Mouse (Mus musculus): ENCODE measurements at regions not wholly inside any gene's neighbourhood (a gene's known extent, or its start where the extent isn't known, plus 50 kb on each side); places are given as distances from the start of the nearest gene placed in this dataset.

- Histone ChIP-seq H3K27me3 (ENCODE audit: control insufficient read depth, insufficient read depth, low read length, poor library complexity, severe bottlenecking) (no peaks in the 10 kb centered on the region), H3K36me3 (ENCODE audit: control insufficient read depth, insufficient read depth, low read length, poor library complexity, severe bottlenecking) (no peaks in the 10 kb centered on the region)
- no peak for DNase-seq (ENCODE audit: low read depth, low spot score)
Measured at GRCm38 (mm10) chr4:62828963-62829362, 136.4 kb upstream of the Zfp618 start.

- H3K27me3 ChIP-seq (ENCODE audit: control insufficient read depth, insufficient read depth, low read length, poor library complexity, severe bottlenecking) = no peaks in the 10 kb centered on the region
- no peaks in the 10 kb centered on the region for H3K36me3 ChIP-seq (ENCODE audit: control insufficient read depth, insufficient read depth, low read length, poor library complexity, severe bottlenecking)
- no peak for DNase-seq (ENCODE audit: low read depth, low spot score)
Measured at GRCm38 (mm10) chr4:62833944-62834343, 131.4 kb upstream of the Zfp618 start.

- no peak for DNase-seq (ENCODE audit: low read depth, low spot score)
- Histone ChIP-seq H3K27me3 (ENCODE audit: control insufficient read depth, insufficient read depth, low read length, poor library complexity, severe bottlenecking) (no peaks in the 10 kb centered on the region), H3K36me3 (ENCODE audit: control insufficient read depth, insufficient read depth, low read length, poor library complexity, severe bottlenecking) (no peaks in the 10 kb centered on the region)
Measured at GRCm38 (mm10) chr4:62836875-62837274, 128.5 kb upstream of the Zfp618 start.

- Histone ChIP-seq H3K36me3 (ENCODE audit: control insufficient read depth, insufficient read depth, low read length, poor library complexity, severe bottlenecking) (no peaks in the 10 kb centered on the region), H3K27me3 (ENCODE audit: control insufficient read depth, insufficient read depth, low read length, poor library complexity, severe bottlenecking) (no peaks in the 10 kb centered on the region)
- no peak for DNase-seq (ENCODE audit: low read depth, low spot score)
Measured at GRCm38 (mm10) chr4:62850526-62850925, 114.8 kb upstream of the Zfp618 start.

GRCm38 (mm10) chr4:62853335-62853734, 112.0 kb upstream of the Zfp618 start:
- peak; percentile 3 for DNase-seq (ENCODE audit: low read depth, low spot score)
- Histone ChIP-seq H3K36me3 (ENCODE audit: control insufficient read depth, insufficient read depth, low read length, poor library complexity, severe bottlenecking) (no peaks in the 10 kb centered on the region), H3K27me3 (ENCODE audit: control insufficient read depth, insufficient read depth, low read length, poor library complexity, severe bottlenecking) (no peaks in the 10 kb centered on the region)

GRCm38 (mm10) chr4:62856406-62856805, 109.0 kb upstream of the Zfp618 start:
- no peaks in the 10 kb centered on the region for H3K36me3 ChIP-seq (ENCODE audit: control insufficient read depth, insufficient read depth, low read length, poor library complexity, severe bottlenecking)
- H3K27me3 ChIP-seq (ENCODE audit: control insufficient read depth, insufficient read depth, low read length, poor library complexity, severe bottlenecking) = no peaks in the 10 kb centered on the region
- DNase-seq (ENCODE audit: low read depth, low spot score) = no peak

- DNase-seq (ENCODE audit: low read depth, low spot score) = no peak
- Histone ChIP-seq H3K36me3 (ENCODE audit: control insufficient read depth, insufficient read depth, low read length, poor library complexity, severe bottlenecking) (no peaks in the 10 kb centered on the region), H3K27me3 (ENCODE audit: control insufficient read depth, insufficient read depth, low read length, poor library complexity, severe bottlenecking) (no peaks in the 10 kb centered on the region)
Measured at GRCm38 (mm10) chr4:62862756-62863155, 102.6 kb upstream of the Zfp618 start.

DNA sequence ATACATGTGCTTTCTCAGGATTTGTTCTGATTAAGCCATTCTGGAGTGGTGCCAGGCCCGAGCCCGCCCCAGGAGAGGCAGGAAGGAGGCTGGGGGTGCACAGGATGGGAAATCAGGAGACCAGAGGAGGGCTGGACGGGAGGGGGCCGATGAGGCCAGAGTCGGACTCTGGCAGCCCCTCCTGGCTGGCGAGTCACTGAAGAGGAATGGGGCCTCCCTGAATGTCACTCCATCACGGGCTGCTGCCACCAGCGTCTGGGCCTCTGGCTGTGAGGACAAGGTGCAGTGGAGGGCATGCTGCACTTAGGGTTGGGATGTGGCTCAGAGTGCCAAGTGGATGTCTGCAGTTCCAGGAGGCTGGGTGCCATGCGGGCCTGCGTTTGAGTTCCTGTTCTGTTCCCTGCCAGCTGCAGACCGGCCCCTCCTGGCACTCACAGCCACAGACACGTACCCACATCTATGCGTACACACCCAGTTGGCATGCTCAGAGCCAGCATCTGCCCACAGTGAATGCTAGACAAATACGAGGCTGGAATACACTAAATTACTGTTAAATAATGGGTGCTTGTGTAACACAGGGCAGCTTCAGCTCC, 94.9 kb upstream of the Zfp618 start:
- Histone ChIP-seq H3K36me3 (ENCODE audit: control insufficient read depth, insufficient read depth, low read length, poor library complexity, severe bottlenecking) (no peaks in the 10 kb centered on the region), H3K27me3 (ENCODE audit: control insufficient read depth, insufficient read depth, low read length, poor library complexity, severe bottlenecking) (no peaks in the 10 kb centered on the region)
- no peak for DNase-seq (ENCODE audit: low read depth, low spot score)

- DNase-seq (ENCODE audit: low read depth, low spot score) = no peak
- Histone ChIP-seq H3K36me3 (ENCODE audit: control insufficient read depth, insufficient read depth, low read length, poor library complexity, severe bottlenecking) (no peaks in the 10 kb centered on the region), H3K27me3 (ENCODE audit: control insufficient read depth, insufficient read depth, low read length, poor library complexity, severe bottlenecking) (no peaks in the 10 kb centered on the region)
Measured at GRCm38 (mm10) chr4:62872562-62872961, 92.8 kb upstream of the Zfp618 start.

DNA sequence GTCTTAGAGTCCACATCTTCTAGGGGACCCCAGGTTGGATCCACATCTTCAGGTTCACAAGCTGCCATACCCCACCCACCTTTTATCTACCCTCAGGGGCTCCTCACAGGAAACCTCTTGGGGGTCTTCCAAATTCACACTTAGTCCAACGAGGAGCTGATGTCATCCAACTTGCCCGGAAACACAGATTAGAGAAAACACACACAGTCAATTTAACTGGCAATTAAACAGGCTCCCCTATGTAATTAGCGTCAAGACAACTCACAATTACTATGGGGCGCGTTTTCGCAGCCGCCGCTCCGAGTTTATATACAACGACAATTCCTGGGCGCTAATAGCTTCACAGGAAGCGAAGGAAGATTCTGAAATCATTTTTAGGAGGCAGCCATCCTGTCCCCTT, 91.4 kb upstream of the Zfp618 start:
- Histone ChIP-seq H3K36me3 (ENCODE audit: control insufficient read depth, insufficient read depth, low read length, poor library complexity, severe bottlenecking) (no peaks in the 10 kb centered on the region), H3K27me3 (ENCODE audit: control insufficient read depth, insufficient read depth, low read length, poor library complexity, severe bottlenecking) (no peaks in the 10 kb centered on the region)
- no peak for DNase-seq (ENCODE audit: low read depth, low spot score)

DNA sequence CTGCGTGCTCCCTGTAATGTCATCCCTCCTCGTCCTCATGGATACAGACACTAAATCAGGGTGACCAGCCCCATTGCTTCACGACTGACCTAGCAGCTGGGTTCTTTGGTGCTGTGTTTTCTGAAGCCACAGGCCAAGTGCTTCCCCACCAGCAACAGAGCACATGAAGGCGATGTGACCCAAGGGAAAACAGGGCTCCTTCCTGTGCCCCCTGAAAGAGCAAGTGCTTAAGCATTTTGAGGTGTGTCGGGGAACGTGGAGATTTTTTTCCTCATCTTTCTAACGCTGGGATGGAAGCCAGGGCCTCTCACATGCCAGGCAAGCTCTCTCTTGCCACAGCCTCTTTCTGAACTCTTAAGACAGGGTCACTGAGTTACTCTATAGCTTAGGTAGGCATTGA, 87.3 kb upstream of the Zfp618 start:
- Histone ChIP-seq H3K27me3 (ENCODE audit: control insufficient read depth, insufficient read depth, low read length, poor library complexity, severe bottlenecking) (no peaks in the 10 kb centered on the region), H3K36me3 (ENCODE audit: control insufficient read depth, insufficient read depth, low read length, poor library complexity, severe bottlenecking) (no peaks in the 10 kb centered on the region)
- no peak for DNase-seq (ENCODE audit: low read depth, low spot score)

DNA sequence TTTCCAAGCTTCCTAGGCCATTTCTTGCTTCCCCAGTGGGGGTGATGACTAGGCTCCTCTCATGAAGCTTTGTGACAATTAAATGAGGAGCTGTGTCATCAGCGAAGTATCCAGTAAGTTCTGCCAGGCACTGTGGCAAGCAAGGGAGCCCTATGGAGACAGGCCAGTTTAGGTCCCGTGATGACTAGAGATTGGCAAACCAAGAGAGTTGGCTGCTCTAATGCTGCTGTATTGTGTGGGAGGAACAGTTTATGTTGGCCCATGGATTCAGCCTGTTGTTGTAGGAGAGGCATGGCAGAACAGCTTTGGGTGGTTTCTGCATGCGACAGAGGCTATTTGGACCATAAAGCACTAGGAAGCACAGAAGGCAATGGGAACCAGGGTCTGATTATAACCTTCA, 86.4 kb upstream of the Zfp618 start:
- DNase-seq (ENCODE audit: low read depth, low spot score) = no peak

GRCm38 (mm10) chr4:62881824-62882223, 83.5 kb upstream of the Zfp618 start:
- H3K27me3 ChIP-seq (ENCODE audit: control insufficient read depth, insufficient read depth, low read length, poor library complexity, severe bottlenecking) = no peaks in the 10 kb centered on the region
- no peaks in the 10 kb centered on the region for H3K36me3 ChIP-seq (ENCODE audit: control insufficient read depth, insufficient read depth, low read length, poor library complexity, severe bottlenecking)
- no peak for DNase-seq (ENCODE audit: low read depth, low spot score)

More for the DNA sequence above, 86.4 kb upstream of the Zfp618 start:
- Histone ChIP-seq H3K36me3 (ENCODE audit: control insufficient read depth, insufficient read depth, low read length, poor library complexity, severe bottlenecking) (no peaks in the 10 kb centered on the region), H3K27me3 (ENCODE audit: control insufficient read depth, insufficient read depth, low read length, poor library complexity, severe bottlenecking) (no peaks in the 10 kb centered on the region)

- no peak for DNase-seq (ENCODE audit: low read depth, low spot score)
- no peaks in the 10 kb centered on the region for H3K27me3 ChIP-seq (ENCODE audit: control insufficient read depth, insufficient read depth, low read length, poor library complexity, severe bottlenecking)
Measured at GRCm38 (mm10) chr4:62882276-62882675, 83.1 kb upstream of the Zfp618 start.

DNA sequence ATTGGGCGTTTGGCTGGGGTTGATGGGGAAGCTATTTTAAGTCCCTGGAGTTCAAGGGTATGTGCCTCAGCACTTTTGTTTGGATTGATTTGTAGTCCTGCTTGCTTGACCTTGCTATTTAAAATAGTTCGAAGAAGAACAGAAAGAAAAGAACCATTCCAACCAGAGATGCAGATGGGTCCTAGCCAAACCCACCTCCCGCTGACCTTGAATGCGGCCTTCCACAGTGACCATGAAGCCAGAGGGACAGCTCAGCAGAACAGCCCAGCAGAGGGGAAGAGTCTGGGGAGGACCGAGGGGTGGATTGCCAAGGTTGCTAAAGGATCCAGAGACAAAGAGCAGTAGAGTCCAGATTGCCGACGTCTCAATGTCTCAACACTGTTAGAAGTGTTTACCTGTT, 76.6 kb upstream of the Zfp618 start:
- DNase-seq (ENCODE audit: low read depth, low spot score) = no peak
- no peaks in the 10 kb centered on the region for H3K27me3 ChIP-seq (ENCODE audit: control insufficient read depth, insufficient read depth, low read length, poor library complexity, severe bottlenecking)
- H3K36me3 ChIP-seq (ENCODE audit: control insufficient read depth, insufficient read depth, low read length, poor library complexity, severe bottlenecking) = no peaks in the 10 kb centered on the region

More at GRCm38 (mm10) chr4:62882276-62882675, 83.1 kb upstream of the Zfp618 start:
- H3K36me3 ChIP-seq (ENCODE audit: control insufficient read depth, insufficient read depth, low read length, poor library complexity, severe bottlenecking) = no peaks in the 10 kb centered on the region

- Histone ChIP-seq H3K36me3 (ENCODE audit: control insufficient read depth, insufficient read depth, low read length, poor library complexity, severe bottlenecking) (no peaks in the 10 kb centered on the region), H3K27me3 (ENCODE audit: control insufficient read depth, insufficient read depth, low read length, poor library complexity, severe bottlenecking) (no peaks in the 10 kb centered on the region)
- DNase-seq (ENCODE audit: low read depth, low spot score) = peak; percentile 18
Measured at GRCm38 (mm10) chr4:62889708-62890107, 75.7 kb upstream of the Zfp618 start.
